Mouse (Mus musculus) heart, postnatal 0 days (tissue): ENCODE measurements at regions not wholly inside any gene's neighbourhood (a gene's known extent, or its start where the extent isn't known, plus 50 kb on each side); places are given as distances from the start of the nearest gene placed in this dataset.

Experiments
- ATAC-seq: fragments of 200-750 bp; cut with Nextera tagmentation; 2 replicates; pipeline ENCODE4 v1.8.0; 2017; ENCODE audit warnings: low read depth, moderate number of reproducible peaks, moderate library complexity; ENCODE audit not compliant: insufficient read depth
- DNase-seq: peaks from one replicate; pipeline ENCODE4 v3.0.0-alpha.2; 2016; ENCODE audit warnings: low spot score
- H3K27ac ChIP-seq: fragments of 300-500 bp; sonication (generic); 2 replicates; pipeline ENCODE4 v1.5.1; 2014; ENCODE audit warnings: low read depth, mild to moderate bottlenecking
- H3K27me3 ChIP-seq: fragments of 300-500 bp; sonication (generic); 2 replicates; pipeline ENCODE4 v1.6.1; 2014; ENCODE audit warnings: low read length, mixed read lengths; ENCODE audit not compliant: control insufficient read depth, insufficient read depth
- H3K36me3 ChIP-seq: fragments of 300-500 bp; sonication (generic); replicated peaks from 2 replicates; pipeline ENCODE4 v1.6.1; 2014; ENCODE audit warnings: low read length, mixed read lengths; ENCODE audit not compliant: control insufficient read depth, insufficient read depth
- H3K4me1 ChIP-seq: fragments of 300-500 bp; sonication (generic); 2 replicates; pipeline ENCODE4 v1.6.1; 2014; ENCODE audit warnings: antibody characterized with exemption; ENCODE audit not compliant: control insufficient read depth, insufficient read depth
- H3K4me2 ChIP-seq: fragments of 300-500 bp; sonication (generic); 2 replicates; pipeline ENCODE4 v1.6.1; 2014; ENCODE audit warnings: low read depth, mild to moderate bottlenecking, low read length, moderate library complexity
- H3K4me3 ChIP-seq: fragments of 300-500 bp; sonication (generic); 2 replicates; pipeline ENCODE4 v1.5.1; 2014; ENCODE audit warnings: low read depth, low read length
- H3K9ac ChIP-seq: fragments of 300-500 bp; sonication (generic); replicated peaks from 2 replicates; pipeline ENCODE4 v1.6.1; 2014; ENCODE audit warnings: low read depth, low read length, mixed read lengths
- H3K9me3 ChIP-seq: fragments of 300-500 bp; sonication (generic); replicated peaks from 2 replicates; pipeline ENCODE4 v1.6.1; 2016; ENCODE audit warnings: low read length; ENCODE audit not compliant: control insufficient read depth
- CTCF ChIP-seq: IDR thresholded peaks from 2 replicates; pipeline ENCODE4 v1.5.1; 2016; ENCODE audit warnings: antibody characterized with exemption, control low read depth, low read depth
- EP300 ChIP-seq: IDR thresholded peaks from 2 replicates; pipeline ENCODE4 v1.6.1; 2016; ENCODE audit warnings: antibody characterized with exemption, low read depth
- WGBS: fragments of 180-500 bp; shearing (Covaris S2); extraction: QIAGEN DNeasy Blood & Tissue Kit; methylation state at CpG from one replicate; pipeline ENCODE4 v1.1.7; 2014; 5-methylcytosine and 5-hydroxymethylcytosine counted together

GRCm38 (mm10) chr15:5519997-5520396, 276.0 kb upstream of the Ptger4 start:
- WGBS: 80% methylated on average over 1 of the region's 1 CpGs
- ATAC-seq: no peak
- H3K9me3 ChIP-seq: no peaks in the 10 kb centered on the region
- H3K4me2 ChIP-seq: no peak overlapping the region
- H3K4me3 ChIP-seq: no peak overlapping the region
- H3K9ac ChIP-seq: no peak overlapping the region
- H3K27ac ChIP-seq: no peak overlapping the region
- TF ChIP-seq CTCF: no peak
- no peak for TF ChIP-seq EP300
- no peak for DNase-seq
- H3K4me1 ChIP-seq: no peaks in the 10 kb centered on the region
- H3K36me3 ChIP-seq: no peaks in the 10 kb centered on the region
- H3K27me3 ChIP-seq: no peaks in the 10 kb centered on the region

- WGBS: 79% methylated on average over 6 of the region's 6 CpGs
- no peak overlapping the region for H3K9ac ChIP-seq
- H3K4me3 ChIP-seq: no peak overlapping the region
- no peak for TF ChIP-seq CTCF
- TF ChIP-seq EP300: no peak
- DNase-seq: no peak
- H3K27ac ChIP-seq: no peak overlapping the region
- H3K9me3 ChIP-seq: no peaks in the 10 kb centered on the region
- H3K36me3 ChIP-seq: no peaks in the 10 kb centered on the region
- H3K4me2 ChIP-seq: no peak overlapping the region
- no peaks in the 10 kb centered on the region for H3K4me1 ChIP-seq
- no peak for ATAC-seq
- H3K27me3 ChIP-seq: no peaks in the 10 kb centered on the region
These were observed 284.6 kb upstream of the Ptger4 start for GRCm38 (mm10) chr15:5528619-5529018.

GRCm38 (mm10) chr15:5533656-5534055, 289.7 kb upstream of the Ptger4 start:
- TF ChIP-seq CTCF: no peak
- no peak for TF ChIP-seq EP300
- Histone ChIP-seq H3K4me3 (no peak overlapping the region), H3K27me3 (no peaks in the 10 kb centered on the region), H3K36me3 (no peaks in the 10 kb centered on the region), H3K4me2 (no peak overlapping the region), H3K9ac (no peak overlapping the region), H3K4me1 (no peaks in the 10 kb centered on the region), H3K9me3 (no peaks in the 10 kb centered on the region), H3K27ac (no peak overlapping the region)
- ATAC-seq (no peak), DNase-seq (no peak)

- H3K36me3 ChIP-seq: no peaks in the 10 kb centered on the region
- TF ChIP-seq CTCF (no peak), EP300 (no peak)
- H3K4me2 ChIP-seq: no peak overlapping the region
- H3K9ac ChIP-seq: no peak overlapping the region
- H3K27ac ChIP-seq: no peak overlapping the region
- H3K9me3 ChIP-seq: no peaks in the 10 kb centered on the region
- no peaks in the 10 kb centered on the region for H3K4me1 ChIP-seq
- no peaks in the 10 kb centered on the region for H3K27me3 ChIP-seq
- WGBS: 28% methylated on average over 2 of the region's 2 CpGs
- ATAC-seq: no peak
- no peak for DNase-seq
- H3K4me3 ChIP-seq: no peak overlapping the region
These were observed 293.4 kb upstream of the Ptger4 start for GRCm38 (mm10) chr15:5537432-5537831.

GRCm38 (mm10) chr15:5539301-5539928, 295.4 kb upstream of the Ptger4 start:
- WGBS: 78% methylated on average over 4 of the region's 4 CpGs
- H3K9ac ChIP-seq: no peak overlapping the region
- no peak for ATAC-seq
- TF ChIP-seq EP300 (no peak), CTCF (no peak)
- H3K27ac ChIP-seq: no peak overlapping the region
- H3K36me3 ChIP-seq: no peaks in the 10 kb centered on the region
- no peak overlapping the region for H3K4me3 ChIP-seq
- H3K9me3 ChIP-seq: no peaks in the 10 kb centered on the region
- no peaks in the 10 kb centered on the region for H3K27me3 ChIP-seq
- no peak for DNase-seq
- no peak overlapping the region for H3K4me2 ChIP-seq
- no peaks in the 10 kb centered on the region for H3K4me1 ChIP-seq

- TF ChIP-seq CTCF (no peak), EP300 (no peak)
- DNase-seq: no peak
- H3K4me3 ChIP-seq: no peak overlapping the region
- H3K9ac ChIP-seq: no peak overlapping the region
- no peak for ATAC-seq
- no peaks in the 10 kb centered on the region for H3K9me3 ChIP-seq
- no peak overlapping the region for H3K4me2 ChIP-seq
- no peaks in the 10 kb centered on the region for H3K36me3 ChIP-seq
- 78% methylated on average over 4 of the region's 4 CpGs for WGBS
- no peaks in the 10 kb centered on the region for H3K27me3 ChIP-seq
- peaks cover 13% of the 10 kb centered on the region for H3K4me1 ChIP-seq
- H3K27ac ChIP-seq: no peak overlapping the region
These were observed 310.5 kb upstream of the Ptger4 start for GRCm38 (mm10) chr15:5554526-5554925.
